Mouse (Mus musculus) ovary, postnatal 14 days (tissue): Measurements from ENCODE around the gene Gm1043.

Experiments
- DNase-seq: peaks from one replicate; pipeline ENCODE4 v3.0.0; 2022; ENCODE audit warnings: low spot score

The Gm1043 gene

GRCm38 (mm10) chr5:37066703-37067568 lies 18.2 kb upstream of the Gm1043 start:
- no peak for DNase-seq

DNA sequence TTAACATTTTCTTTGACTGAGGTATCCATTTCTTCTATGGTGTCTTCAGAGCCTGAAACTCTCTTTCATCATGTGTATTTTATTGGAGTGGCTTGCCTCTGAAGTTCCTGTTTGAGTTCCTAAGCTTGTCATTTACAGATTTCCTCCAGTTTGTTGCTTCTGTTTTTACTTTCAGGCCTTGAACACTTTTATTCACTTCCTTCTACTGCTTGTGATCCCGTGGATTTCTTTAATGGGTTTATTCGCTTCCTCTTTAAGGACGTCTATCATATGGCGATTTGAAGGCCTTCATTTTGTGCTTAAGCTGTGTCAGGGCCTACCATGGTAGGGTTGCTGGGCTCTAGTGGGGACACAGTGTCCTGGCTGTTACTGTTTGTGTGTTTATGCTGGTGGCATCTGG lies 11.5 kb upstream of the Gm1043 start:
- DNase-seq: no peak

GRCm38 (mm10) chr5:37076692-37077329 lies 8.4 kb upstream of the Gm1043 start:
- no peak for DNase-seq

DNA sequence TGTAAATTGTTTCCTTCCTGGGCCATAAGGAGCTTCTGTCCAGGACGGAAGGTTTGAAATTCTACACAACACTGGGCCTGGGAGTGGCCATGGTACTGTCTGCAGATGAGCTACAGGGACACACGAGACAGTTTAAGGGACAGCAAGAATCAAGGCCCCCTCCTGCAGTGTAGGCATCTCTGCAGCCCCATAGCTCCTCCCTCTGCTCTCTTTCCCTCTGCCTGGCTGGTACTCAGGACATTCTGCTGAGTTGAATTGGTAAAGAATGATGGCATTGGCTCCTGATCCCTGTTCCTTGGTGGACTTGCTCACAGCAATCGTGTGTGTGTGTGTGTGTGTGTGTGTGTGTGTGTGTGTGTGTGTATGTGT lies 7.9 kb upstream of the Gm1043 start:
- DNase-seq: no peak

DNA sequence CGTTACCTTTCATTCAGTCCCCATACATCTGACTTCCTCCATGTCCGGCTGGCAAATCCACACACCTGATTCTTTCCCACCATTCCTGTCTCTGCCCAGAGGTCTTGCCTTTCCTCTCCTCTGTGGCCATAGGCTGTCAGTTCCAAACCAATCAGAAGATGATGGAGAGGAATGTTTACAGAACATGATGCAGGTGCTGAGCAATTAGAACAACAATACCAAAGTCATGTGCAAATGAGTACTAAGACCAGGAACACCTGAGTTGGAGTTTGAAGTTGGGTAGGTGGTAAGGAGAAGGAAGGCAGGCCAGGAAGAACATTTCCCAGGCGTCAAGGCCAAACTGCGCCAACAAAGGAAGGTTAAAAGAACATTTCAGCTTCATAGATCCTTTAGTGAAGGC lies 5.7 kb upstream of the Gm1043 start:
- no peak for DNase-seq

GRCm38 (mm10) chr5:37080601-37081000 lies 4.6 kb upstream of the Gm1043 start:
- no peak for DNase-seq

DNA sequence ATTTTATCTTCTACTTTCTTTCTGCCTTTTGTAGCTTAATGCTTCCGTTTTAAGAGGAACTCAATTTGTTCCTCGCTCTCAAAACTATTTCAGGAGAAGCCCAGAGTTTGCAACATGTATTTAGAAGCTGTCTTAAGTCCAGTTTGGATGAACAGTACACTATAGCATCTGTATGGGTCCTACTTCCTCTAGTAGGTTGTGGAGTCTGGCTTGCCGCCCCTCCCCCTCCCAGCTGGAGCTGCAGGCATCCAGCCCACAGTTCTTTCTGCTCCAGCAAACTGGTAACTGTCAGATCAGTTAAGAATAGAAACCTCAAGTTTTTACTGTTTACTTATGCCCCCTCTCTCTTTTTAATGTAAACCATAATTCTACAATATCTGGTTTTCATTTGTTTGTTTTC lies 2.8 kb upstream of the Gm1043 start:
- DNase-seq: peak; percentile 39

- DNase-seq: no peak
Observed at GRCm38 (mm10) chr5:37083209-37083770, 1.9 kb upstream of the Gm1043 start.

DNA sequence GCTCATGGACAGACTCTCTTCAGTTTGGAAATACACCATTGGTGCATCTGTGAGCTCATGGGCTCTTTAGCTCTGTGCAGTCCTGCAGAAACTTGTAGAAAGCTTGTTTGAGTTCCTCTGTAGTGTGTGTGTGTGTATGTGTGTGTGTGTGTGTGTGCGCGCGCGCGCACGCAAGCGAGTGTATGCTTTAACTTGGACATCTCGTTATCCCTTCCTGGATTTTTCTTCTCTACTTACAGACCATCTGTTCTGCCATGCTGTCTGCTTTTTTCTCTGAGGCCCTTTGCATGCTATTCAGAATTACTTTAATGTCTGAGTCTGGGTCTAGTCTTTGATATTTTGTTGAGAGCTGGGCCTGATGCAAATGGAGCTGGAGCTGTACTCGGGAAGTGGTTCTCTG lies 1.3 kb upstream of the Gm1043 start:
- DNase-seq: no peak

DNA sequence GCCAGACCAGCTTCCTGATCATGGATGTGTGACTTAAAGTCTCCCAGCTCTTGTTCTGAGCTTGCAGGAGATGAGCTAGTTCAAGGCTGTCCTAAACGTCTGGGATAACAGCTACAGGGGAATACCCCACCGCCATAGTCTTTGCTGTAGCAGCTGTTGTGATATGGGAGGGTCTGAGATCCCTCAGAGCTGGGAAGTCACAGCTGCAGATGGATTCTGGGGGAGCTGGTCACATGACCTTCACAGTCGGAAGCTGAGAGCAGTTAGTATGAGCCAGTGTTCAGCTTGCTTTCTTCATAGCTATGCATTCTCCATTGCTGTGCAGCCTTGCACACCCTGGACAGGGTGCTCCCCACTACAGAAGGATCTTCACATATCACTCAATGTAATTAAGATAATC lies 748 bp downstream of the Gm1043 start:
- no peak for DNase-seq

DNA sequence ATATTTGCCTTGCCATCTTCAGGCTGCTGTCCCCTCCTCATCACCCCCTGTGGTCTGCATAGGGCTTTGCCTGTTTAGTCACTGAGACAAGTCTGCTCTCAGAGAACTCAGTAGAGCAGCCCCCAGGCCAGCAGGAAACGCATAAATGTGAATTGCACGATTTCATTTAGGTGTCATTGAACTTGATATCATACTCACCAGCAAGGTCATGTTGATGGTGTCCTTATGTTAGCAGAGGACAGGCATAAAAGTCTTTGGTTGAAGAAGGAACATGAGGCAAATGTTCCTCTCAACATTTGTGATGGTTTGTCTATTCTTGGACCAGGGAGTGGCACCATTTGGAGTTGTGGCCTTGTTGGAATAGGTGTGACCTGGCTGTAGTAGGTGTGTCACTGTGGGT lies 2.6 kb downstream of the Gm1043 start:
- no peak for DNase-seq

DNA sequence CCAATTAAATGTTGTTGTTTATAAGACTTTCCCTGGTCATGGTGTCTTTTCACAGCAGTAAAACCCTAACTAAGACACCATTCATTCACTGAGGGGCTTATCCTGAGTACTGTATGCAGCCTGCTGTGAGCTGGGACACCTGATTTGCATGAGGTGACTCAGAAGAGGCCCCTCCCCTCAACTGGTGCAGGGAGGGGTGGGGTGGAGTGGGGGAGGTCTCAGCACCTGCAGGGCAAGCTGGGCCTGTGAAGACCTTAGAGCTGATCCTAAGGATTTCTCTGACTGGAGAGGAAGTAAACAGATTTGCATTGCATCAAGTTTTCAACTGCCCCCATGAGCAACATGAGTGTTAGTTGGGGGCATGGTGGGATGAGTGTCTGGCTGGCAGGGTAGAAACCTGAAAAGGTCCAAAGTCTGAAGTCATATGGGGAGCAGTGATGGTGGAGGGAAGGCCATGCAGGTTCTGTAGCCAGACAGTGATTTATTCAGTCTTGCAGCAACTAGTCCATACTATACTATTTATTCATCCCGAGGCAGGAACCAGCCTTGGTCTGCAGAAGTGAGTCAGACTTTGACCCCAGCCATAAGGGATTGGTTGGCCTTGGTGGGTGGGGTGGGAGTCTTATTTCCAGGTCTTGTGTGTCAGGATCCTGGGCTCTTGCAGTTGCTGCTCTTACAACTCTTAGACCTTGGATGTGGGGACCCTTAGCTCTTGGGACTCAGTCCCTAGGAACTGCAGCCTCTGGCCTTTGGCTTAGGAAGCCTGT lies 3.4 kb downstream of the Gm1043 start:
- DNase-seq: no peak

DNA sequence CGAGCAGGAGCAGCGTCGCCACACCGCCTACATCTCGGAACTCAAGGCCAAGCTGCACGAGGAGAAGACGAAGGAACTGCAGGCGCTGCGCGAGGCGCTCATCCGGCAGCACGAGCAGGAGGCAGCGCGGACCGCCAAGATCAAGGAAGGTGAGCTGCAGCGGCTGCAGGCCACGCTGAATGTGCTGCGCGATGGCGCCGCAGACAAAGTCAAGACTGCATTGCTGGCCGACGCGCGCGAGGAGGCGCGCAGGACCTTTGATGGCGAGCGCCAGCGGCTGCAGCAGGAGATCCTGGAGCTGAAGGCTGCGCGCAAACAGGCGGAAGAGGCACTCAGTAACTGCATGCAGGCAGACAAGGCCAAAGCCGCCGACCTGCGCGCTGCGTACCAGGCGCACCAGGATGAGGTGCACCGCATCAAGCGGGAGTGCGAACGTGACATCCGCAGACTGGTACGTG lies 6.0 kb downstream of the Gm1043 start:
- DNase-seq: no peak

- no peak for DNase-seq
Observed at GRCm38 (mm10) chr5:37094941-37095340, 9.8 kb downstream of the Gm1043 start.

- DNase-seq: no peak
Observed at GRCm38 (mm10) chr5:37097591-37097990, 12.4 kb downstream of the Gm1043 start.

GRCm38 (mm10) chr5:37100813-37101212 lies 15.6 kb downstream of the Gm1043 start:
- DNase-seq: no peak

DNA sequence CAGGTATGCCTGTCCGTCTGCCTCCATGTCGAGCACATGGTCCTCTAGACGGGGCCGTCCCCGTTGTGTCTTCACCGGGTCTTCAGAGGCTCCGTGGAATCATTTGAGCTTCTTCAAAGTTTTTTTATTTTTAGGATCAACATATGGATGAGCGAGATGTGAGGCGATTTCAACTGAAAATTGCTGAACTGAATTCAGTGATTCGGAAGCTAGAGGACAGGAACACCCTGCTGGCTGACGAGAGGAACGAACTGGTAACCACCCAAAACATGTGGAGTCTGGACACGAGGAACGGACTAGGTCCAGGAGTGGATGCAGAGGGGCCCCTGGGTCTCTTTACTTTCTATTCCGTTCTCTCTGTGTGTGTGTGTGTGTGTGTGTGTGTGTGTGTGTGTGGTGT lies 16.5 kb downstream of the Gm1043 start:
- no peak for DNase-seq

- DNase-seq: no peak
Observed at GRCm38 (mm10) chr5:37102056-37102455, 16.9 kb downstream of the Gm1043 start.

GRCm38 (mm10) chr5:37105531-37106456 lies 20.6 kb downstream of the Gm1043 start:
- no peak for DNase-seq

DNA sequence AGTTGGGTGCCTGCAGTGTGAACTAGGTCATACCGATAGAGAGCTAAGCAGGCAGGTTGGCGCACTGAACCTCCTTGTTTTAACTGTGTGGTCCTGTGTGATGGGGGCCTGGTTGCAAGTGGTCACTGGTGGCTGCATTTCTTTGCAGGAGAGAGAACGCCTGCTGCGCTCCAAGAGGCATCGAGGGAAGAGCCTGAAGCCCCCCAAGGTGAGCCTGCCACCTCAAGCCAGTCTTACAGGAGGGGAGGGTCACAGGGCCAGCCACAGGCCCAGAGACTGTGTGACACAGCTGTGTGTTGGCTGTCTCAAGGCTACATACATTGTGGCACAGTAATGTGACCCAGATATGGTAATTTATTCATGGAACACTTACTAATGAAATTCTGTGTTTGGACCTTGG lies 21.9 kb downstream of the Gm1043 start:
- no peak for DNase-seq

- DNase-seq: no peak
Observed at GRCm38 (mm10) chr5:37107611-37108010, 22.4 kb downstream of the Gm1043 start.
